Mouse (Mus musculus) ES-Bruce4 (cell line): ENCODE data around the gene Slit1. TPM values are rescaled to one million over a fixed set of nuclear protein-coding genes. Genes with fewer than 3 reads are reported as not detected.

Experiments
- H3K27ac ChIP-seq: 2 replicates; pipeline ENCODE4 v1.5.1; 2012; ENCODE audit warnings: low read length, inconsistent platforms; ENCODE audit not compliant: insufficient read depth
- H3K27me3 ChIP-seq: 2 replicates; pipeline ENCODE4 v1.6.1; 2012; ENCODE audit warnings: mild to moderate bottlenecking, low read length, inconsistent platforms; ENCODE audit not compliant: control insufficient read depth, poor library complexity, insufficient read depth, severe bottlenecking
- H3K36me3 ChIP-seq: 2 replicates; pipeline ENCODE4 v1.6.1; 2012; ENCODE audit warnings: inconsistent platforms, mild to moderate bottlenecking, low read length, moderate library complexity; ENCODE audit not compliant: control insufficient read depth, poor library complexity, insufficient read depth, severe bottlenecking
- H3K4me1 ChIP-seq: one replicate; pipeline ENCODE4 v1.8.1; 2011; ENCODE audit warnings: low read length; ENCODE audit not compliant: control insufficient read depth, insufficient read depth
- H3K4me3 ChIP-seq: 2 replicates; pipeline ENCODE4 v1.5.1; 2011; ENCODE audit warnings: low read depth, mild to moderate bottlenecking, low read length
- H3K9ac ChIP-seq: 2 replicates; pipeline ENCODE4 v1.6.1; 2012; ENCODE audit warnings: low read depth, mild to moderate bottlenecking, inconsistent platforms; ENCODE audit not compliant: poor library complexity, severe bottlenecking
- H3K9me3 ChIP-seq: replicated peaks from 2 replicates; pipeline ENCODE4 v1.6.1; 2012; ENCODE audit warnings: mild to moderate bottlenecking, low read length, inconsistent platforms; ENCODE audit not compliant: control insufficient read depth, poor library complexity, insufficient read depth, severe bottlenecking
- CTCF ChIP-seq: IDR thresholded peaks from one replicate; pipeline ENCODE4 v1.8.1; 2011; ENCODE audit warnings: low read depth, low read length
- EP300 ChIP-seq: IDR thresholded peaks from 2 replicates; pipeline ENCODE4 v1.6.1; 2011; ENCODE audit warnings: low read depth, low read length; ENCODE audit not compliant: insufficient read depth
- POLR2A ChIP-seq: IDR thresholded peaks from one replicate; pipeline ENCODE4 v1.8.1; 2011; ENCODE audit warnings: low read length; ENCODE audit not compliant: insufficient read depth
- polyA plus RNA-seq: library from polyadenylated mRNA; stranded (reverse); fragments of >200 nt; gene quantifications from 2 replicates; pipeline ENCODE4 v1.2.4, GENCODE M21; 2011; ENCODE audit warnings: low read depth; ENCODE audit not compliant: missing spikeins, insufficient read depth, insufficient read length

The Slit1 gene
- polyA plus RNA-seq, 1 experiment = 1.2 TPM

GRCm38 (mm10) chr19:41754760-41755159, 11.3 kb upstream of the Slit1 start:
- Histone ChIP-seq H3K9ac (no peak overlapping the region), H3K9me3 (no peaks in the 10 kb centered on the region), H3K4me3 (no peak overlapping the region), H3K27me3 (no peaks in the 10 kb centered on the region), H3K36me3 (no peaks in the 10 kb centered on the region), H3K27ac (no peak overlapping the region), H3K4me1 (no peaks in the 10 kb centered on the region)
- no peak for TF ChIP-seq CTCF

GRCm38 (mm10) chr19:41751906-41752305, 8.4 kb upstream of the Slit1 start:
- H3K4me3 ChIP-seq = no peak overlapping the region
- TF ChIP-seq POLR2A = no peak
- no peak for TF ChIP-seq EP300
- no peak for TF ChIP-seq CTCF
- no peaks in the 10 kb centered on the region for H3K4me1 ChIP-seq
- no peaks in the 10 kb centered on the region for H3K9me3 ChIP-seq
- no peak overlapping the region for H3K9ac ChIP-seq
- no peak overlapping the region for H3K27ac ChIP-seq
- H3K36me3 ChIP-seq = no peaks in the 10 kb centered on the region
- H3K27me3 ChIP-seq = no peaks in the 10 kb centered on the region

- H3K27ac ChIP-seq = no peak overlapping the region
- no peak overlapping the region for H3K9ac ChIP-seq
- H3K36me3 ChIP-seq = no peaks in the 10 kb centered on the region
- H3K9me3 ChIP-seq = no peaks in the 10 kb centered on the region
- H3K4me1 ChIP-seq = no peaks in the 10 kb centered on the region
- no peak overlapping the region for H3K4me3 ChIP-seq
- peaks cover 3% of the 10 kb centered on the region for H3K27me3 ChIP-seq
- TF ChIP-seq EP300 (no peak), POLR2A (no peak), CTCF (no peak)
Measured at GRCm38 (mm10) chr19:41747436-41747835, 4.0 kb upstream of the Slit1 start.

GRCm38 (mm10) chr19:41745941-41746557, 2.6 kb upstream of the Slit1 start:
- Histone ChIP-seq H3K36me3 (no peaks in the 10 kb centered on the region), H3K27ac (no peak overlapping the region), H3K4me1 (no peaks in the 10 kb centered on the region), H3K9me3 (no peaks in the 10 kb centered on the region), H3K4me3 (no peak overlapping the region), H3K9ac (no peak overlapping the region), H3K27me3 (peaks cover 4% of the 10 kb centered on the region)
- TF ChIP-seq CTCF (no peak), POLR2A (no peak), EP300 (no peak)

GRCm38 (mm10) chr19:41738896-41739295, 4.6 kb downstream of the Slit1 start:
- no peak overlapping the region for H3K9ac ChIP-seq
- no peaks in the 10 kb centered on the region for H3K9me3 ChIP-seq
- H3K4me1 ChIP-seq = no peaks in the 10 kb centered on the region
- no peak overlapping the region for H3K4me3 ChIP-seq
- no peak overlapping the region for H3K27ac ChIP-seq
- TF ChIP-seq CTCF (no peak), EP300 (no peak), POLR2A (no peak)
- no peaks in the 10 kb centered on the region for H3K36me3 ChIP-seq
- H3K27me3 ChIP-seq = peaks cover 4% of the 10 kb centered on the region

- Histone ChIP-seq H3K4me3 (no peak overlapping the region), H3K27ac (no peak overlapping the region), H3K9me3 (no peaks in the 10 kb centered on the region), H3K36me3 (no peaks in the 10 kb centered on the region), H3K27me3 (peaks cover 4% of the 10 kb centered on the region), H3K4me1 (no peaks in the 10 kb centered on the region), H3K9ac (no peak overlapping the region)
- no peak for TF ChIP-seq POLR2A
Measured at GRCm38 (mm10) chr19:41738429-41738805, 5.0 kb downstream of the Slit1 start.
